Mouse (Mus musculus) thymus, adult 2 months (tissue): Measurements from ENCODE around the gene Crhr2.

Experiments used
- CTCF ChIP-seq: fragments of 200-500 bp; IDR thresholded peaks from 2 replicates; pipeline ENCODE4 v1.5.1; 2012; ENCODE audit warnings: mild to moderate bottlenecking, control low read depth, low read length, moderate library complexity, borderline replicate concordance; ENCODE audit not compliant: control insufficient read depth, poor library complexity, insufficient read depth; ENCODE audit errors: extremely low read depth
- POLR2A ChIP-seq: fragments of 200-500 bp; IDR thresholded peaks from 2 replicates; pipeline ENCODE4 v1.6.1; 2012; ENCODE audit warnings: mild to moderate bottlenecking, low read length, control low read depth, moderate library complexity; ENCODE audit not compliant: control insufficient read depth, poor library complexity, insufficient read depth; ENCODE audit errors: extremely low read depth

DNA sequence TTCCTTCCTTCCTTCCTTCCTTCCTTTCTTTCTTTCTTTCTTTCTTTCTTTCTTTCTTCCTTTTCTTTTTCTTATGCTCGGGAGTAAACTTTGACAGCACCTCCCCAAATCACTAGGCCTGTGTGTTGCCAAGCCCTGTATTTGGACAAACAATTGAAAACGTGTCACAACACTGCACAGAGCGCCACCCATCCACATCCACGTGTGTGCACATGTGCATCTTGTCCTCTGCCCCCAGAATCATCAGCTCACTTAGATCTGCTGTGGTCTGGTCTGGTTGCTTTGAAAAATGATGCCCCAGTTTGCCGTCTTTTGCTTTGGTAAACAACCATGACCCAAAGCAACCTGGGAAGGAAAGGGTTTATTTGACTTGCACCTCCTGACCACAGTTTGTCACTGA, 43.1 kb upstream of the Crhr2 start:
- TF ChIP-seq POLR2A (no peak), CTCF (no peak)
